Mouse (Mus musculus) thymus, postnatal 14 days (tissue): Measurements from ENCODE around the gene Mpp5.

Experiments
- DNase-seq: peaks from one replicate; pipeline ENCODE4 v3.0.0; 2021

Mpp5 gene

DNA sequence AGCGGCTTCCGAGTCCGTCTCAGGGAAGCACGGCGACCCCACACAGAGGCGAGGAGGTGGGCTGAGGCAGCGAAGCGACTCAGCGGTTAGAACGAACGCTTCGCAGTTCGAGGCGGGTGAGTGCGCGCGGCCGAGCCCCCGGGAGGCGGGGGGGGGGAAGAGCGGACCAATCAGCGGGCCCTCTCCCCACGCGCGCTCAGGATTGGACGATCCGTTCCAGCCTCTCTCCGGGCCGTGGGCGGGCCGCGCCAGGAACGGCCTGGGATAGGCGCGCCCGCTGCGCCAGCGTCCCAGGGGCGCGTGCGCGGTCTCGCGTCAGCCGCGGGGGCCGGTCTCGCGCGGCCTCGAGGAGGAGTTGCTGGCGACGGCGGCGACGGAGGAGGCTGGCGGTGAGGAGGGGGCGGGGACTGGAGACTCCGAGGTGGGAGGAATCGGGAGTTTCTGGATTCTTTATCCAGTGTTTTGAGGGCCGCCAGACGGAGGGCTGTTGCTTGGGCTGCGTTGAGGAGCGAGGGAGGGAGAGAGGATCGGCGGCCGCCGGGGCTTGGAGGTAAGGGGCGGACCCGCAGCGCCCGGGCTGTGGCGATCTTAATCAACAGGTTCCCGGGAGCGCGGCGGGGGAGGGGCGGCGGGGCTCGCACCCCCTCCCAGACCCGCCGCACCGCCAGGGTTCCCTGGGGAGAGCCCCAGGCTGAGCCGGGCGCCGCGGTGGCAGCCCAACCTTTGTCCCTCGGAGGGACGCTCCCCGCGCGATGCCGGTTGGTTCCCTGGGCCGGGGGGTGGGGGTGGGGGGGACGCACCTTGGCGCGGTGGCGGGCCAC is at the start of gene Mpp5:
Mpp5 (plus strand) TSS at position 351 of the 821 bp plus-strand sequence.
- peak; percentile 98 for DNase-seq

DNA sequence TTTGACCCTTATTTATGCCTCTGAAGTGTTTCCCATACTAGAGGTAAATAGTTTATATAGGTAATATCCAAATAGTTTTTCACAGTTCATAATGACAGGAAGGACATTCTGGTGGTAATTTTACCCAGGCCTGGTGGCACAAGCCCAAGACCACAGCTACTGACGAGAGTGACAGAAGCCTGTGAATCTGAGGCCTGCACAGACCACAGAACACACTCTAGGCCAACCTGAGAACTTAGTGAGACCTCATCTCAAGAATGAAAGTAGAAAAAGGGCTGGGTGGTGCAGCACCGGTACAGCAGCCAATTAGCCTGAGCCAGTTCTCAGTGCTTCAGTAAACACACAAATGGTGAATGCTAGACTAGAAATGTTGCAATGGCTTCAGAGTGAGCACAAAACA is 30.9 kb upstream of the Mpp5 start:
- no peak for DNase-seq

GRCm38 (mm10) chr12:78727723-78728122 is 21.0 kb upstream of the Mpp5 start:
- no peak for DNase-seq

DNA sequence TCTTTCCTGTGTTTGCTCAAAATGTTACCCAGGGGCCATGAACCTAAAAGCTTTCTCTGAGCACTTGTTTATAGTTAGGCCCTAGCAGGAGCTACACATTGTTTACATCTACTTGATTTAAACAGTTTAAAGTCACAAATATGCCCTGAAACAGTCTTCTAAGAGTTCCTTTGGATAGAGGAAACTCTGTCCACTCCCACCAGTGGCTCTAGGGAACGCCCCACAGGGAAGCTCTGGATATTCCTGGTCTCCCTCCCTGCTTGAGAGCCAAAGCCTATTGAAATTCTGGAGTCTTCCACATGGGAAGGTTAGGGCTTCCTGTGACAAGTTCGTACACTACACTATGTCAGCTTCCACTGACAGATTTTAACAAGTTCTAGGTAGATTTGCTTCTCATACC is 9.1 kb upstream of the Mpp5 start:
- no peak for DNase-seq

- no peak for DNase-seq
Observed at GRCm38 (mm10) chr12:78740289-78740688, 8.4 kb upstream of the Mpp5 start.

DNA sequence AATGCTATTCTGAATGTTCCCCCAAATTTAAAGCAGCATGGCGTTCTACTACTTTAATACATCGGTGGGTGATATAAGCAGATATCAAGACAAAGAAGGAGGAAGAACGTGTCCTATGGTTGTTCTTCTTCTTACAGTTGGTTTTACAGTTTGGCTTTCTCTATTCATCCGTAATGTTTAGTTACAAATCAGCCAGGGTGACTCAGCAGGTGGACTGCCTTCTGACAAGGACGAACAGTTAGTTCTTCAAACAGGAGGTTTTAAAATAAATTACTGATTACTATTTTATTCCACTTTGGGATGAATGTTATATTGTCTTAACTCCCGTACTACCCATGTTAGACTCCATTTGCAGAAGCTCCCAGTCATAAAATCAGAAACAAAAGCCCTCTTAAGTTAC is 2.5 kb upstream of the Mpp5 start:
- no peak for DNase-seq

- DNase-seq, result no peak
Observed at GRCm38 (mm10) chr12:78747406-78747805, 1.3 kb upstream of the Mpp5 start.

GRCm38 (mm10) chr12:78748113-78748512 is 594 bp upstream of the Mpp5 start:
- DNase-seq, result no peak

DNA sequence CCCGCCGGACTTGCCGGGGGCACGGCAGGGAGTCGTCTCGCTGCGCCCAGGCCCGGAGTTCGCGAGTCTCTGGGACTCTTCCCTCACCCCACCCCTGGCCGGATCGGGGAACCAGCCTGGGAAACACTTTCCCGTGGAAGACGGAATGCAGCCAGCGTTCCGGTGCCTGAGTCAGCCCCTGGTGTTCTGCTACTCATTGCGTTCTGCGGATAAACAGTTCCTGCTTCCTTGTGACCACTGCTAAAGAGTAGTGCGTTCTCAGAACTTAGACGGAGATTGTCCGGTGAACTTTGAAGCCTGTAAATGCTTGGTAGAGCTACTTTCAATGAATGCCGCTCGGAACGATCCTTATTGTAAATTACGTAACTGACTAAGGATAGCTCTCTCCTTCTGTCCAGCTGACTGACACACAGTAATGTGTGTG is 683 bp downstream of the Mpp5 start:
- DNase-seq, result peak; percentile 59

- DNase-seq, result peak; percentile 8
Observed at GRCm38 (mm10) chr12:78761979-78762378, 13.3 kb downstream of the Mpp5 start.

- no peak for DNase-seq
Observed at GRCm38 (mm10) chr12:78769031-78769713, 20.5 kb downstream of the Mpp5 start.

DNA sequence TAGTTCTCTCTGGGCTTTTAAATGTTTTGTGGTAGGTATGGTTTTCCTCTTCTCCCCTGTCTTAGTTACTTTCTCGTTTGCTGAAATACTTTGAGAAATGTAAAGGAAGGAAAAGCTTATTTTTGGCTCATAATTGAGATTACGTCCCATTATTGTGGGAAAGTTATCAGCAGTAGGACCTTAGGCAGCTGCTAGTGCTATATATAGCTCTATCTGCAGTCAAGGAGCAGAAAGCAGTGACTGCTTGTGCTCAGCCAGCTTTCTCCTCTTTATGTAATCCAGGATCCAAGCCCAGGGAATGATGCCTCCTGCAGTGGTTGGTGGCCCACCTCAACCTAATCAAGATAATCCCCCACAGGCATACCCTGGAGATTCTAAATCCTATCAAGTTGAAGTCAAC is 24.5 kb downstream of the Mpp5 start:
- no peak for DNase-seq

- DNase-seq, result no peak
Observed at GRCm38 (mm10) chr12:78777916-78778315, 29.2 kb downstream of the Mpp5 start.

- DNase-seq, result no peak
Observed at GRCm38 (mm10) chr12:78778423-78779067, 29.8 kb downstream of the Mpp5 start.

DNA sequence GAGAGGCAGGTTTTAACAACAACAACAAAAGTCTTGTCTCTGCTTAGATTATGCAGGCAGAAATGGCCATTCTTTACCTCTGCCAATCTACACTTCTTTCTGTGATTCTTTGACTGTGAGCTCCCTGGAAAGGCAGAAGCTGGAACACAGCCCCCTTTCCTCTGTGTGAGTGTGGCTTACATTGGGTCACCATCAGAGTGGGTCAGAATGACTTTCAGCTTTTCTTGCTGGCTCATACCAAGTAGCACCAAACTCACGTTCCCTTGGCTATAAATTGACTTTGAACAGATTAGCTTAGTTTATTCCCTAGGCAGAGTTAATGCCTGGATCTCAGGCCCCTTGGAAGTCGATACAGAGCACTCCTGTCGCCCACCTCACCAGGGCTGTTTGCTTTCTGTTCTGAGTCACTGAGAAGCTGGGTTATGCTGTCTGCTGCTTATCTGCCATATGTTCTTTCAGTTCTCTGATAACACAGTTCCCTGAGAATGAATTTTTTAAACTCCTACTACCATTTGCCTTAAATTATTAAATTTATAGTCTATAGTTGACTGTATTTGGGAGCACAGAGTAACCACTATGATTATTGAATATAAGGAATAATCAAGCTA is 39.7 kb downstream of the Mpp5 start:
- DNase-seq, result no peak

DNA sequence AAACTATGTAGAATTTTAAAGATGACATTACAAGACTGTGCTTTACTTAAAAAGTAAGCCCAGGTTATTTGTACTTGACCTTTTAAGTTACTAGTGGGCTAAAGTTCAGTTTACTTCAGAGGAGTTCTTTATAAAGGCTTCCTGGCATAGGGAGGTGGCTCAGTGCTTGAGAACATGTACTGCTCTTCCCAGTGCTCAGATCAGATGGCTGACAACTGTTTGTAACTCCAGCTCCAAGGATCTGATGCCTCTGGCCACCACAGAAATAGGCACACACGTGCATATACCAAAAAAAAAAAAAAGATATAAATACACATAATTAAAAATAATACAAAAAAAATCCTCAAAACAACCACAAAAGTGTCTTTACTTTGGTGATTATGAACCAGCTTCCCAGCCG is 42.1 kb downstream of the Mpp5 start:
- no peak for DNase-seq

- no peak for DNase-seq
Observed at GRCm38 (mm10) chr12:78794236-78794635, 45.5 kb downstream of the Mpp5 start.

GRCm38 (mm10) chr12:78800036-78800435 is 51.3 kb downstream of the Mpp5 start:
- DNase-seq, result no peak

- DNase-seq, result no peak
Observed at GRCm38 (mm10) chr12:78801836-78802235, 53.1 kb downstream of the Mpp5 start.

DNA sequence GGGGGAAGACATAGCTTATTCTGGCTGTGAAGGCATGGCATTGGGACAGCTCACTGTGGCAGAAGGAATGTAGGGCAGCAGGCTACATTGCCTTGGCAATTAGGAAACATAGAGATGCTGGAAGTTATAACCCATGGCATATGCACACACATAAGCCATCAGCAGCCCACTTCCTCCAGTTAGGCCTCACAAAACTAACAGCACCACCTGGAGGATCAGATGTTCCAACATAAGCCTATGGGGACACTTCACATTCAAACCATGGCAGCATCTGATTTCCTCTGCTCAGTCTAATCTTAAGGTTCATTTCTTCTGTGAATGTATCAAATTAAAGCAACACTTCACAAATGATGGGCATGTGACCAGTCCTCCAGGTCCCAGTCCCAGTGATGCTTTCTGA is 65.7 kb downstream of the Mpp5 start:
- peak; percentile 15 for DNase-seq

GRCm38 (mm10) chr12:78834496-78834895 is 85.8 kb downstream of the Mpp5 start:
- no peak for DNase-seq

GRCm38 (mm10) chr12:78839906-78840305 is 91.2 kb downstream of the Mpp5 start:
- no peak for DNase-seq

- DNase-seq, result no peak
Observed at GRCm38 (mm10) chr12:78842429-78842828, 93.7 kb downstream of the Mpp5 start.
